Mouse (Mus musculus) lung, adult 2 months (tissue): ENCODE results near the gene Dnajc4.

Experiments used
- CTCF ChIP-seq: fragments of 200-500 bp; IDR thresholded peaks from 2 replicates; pipeline ENCODE4 v1.5.1; 2011; ENCODE audit warnings: mild to moderate bottlenecking, low read length, control low read depth; ENCODE audit not compliant: insufficient read depth
- POLR2A ChIP-seq: fragments of 200-500 bp; IDR thresholded peaks from 2 replicates; pipeline ENCODE4 v1.6.1; 2011; ENCODE audit warnings: low read depth, mild to moderate bottlenecking, control low read depth, low read length, borderline replicate concordance; ENCODE audit errors: extremely low read depth

GRCm38 (mm10) chr19:6999360-7000063, 7.1 kb upstream of the Dnajc4 start:
- TF ChIP-seq CTCF = no peak
- no peak for TF ChIP-seq POLR2A
